Mouse (Mus musculus): ENCODE measurements at regions not wholly inside any gene's neighbourhood (a gene's known extent, or its start where the extent isn't known, plus 50 kb on each side); places are given as distances from the start of the nearest gene placed in this dataset.

GRCm38 (mm10) chr12:10658826-10659225, 268.3 kb downstream of the Rdh14 start:
- TF ChIP-seq CTCF (IDR thresholded peaks at IDR 0.05) = no peak
- TF ChIP-seq POLR2A (IDR thresholded peaks at IDR 0.05; ENCODE audit: insufficient read depth, low read depth, low read length) = no peak
- TF ChIP-seq EP300 (IDR thresholded peaks at IDR 0.05; ENCODE audit: insufficient read depth, low read depth, low read length) = no peak
